Mouse (Mus musculus) myocyte (in vitro differentiated cells): Measurements from ENCODE around the gene Csde1. TPM values are rescaled to one million over a fixed set of nuclear protein-coding genes. Genes with fewer than 3 reads are reported as not detected.

Experiments
- H3K27me3 ChIP-seq: one replicate; pipeline ENCODE4 v1.6.1; 2011; ENCODE audit not compliant: control insufficient read depth, insufficient read depth, insufficient read length
- H3K36me3 ChIP-seq: one replicate; pipeline ENCODE4 v1.6.1; 2011; ENCODE audit not compliant: control insufficient read depth, insufficient read depth
- H3K4me2 ChIP-seq: one replicate; pipeline ENCODE4 v1.6.1; 2011; ENCODE audit warnings: low read depth, control low read depth
- H3K4me3 ChIP-seq: one replicate; pipeline ENCODE4 v1.5.1; 2011; ENCODE audit warnings: mild to moderate bottlenecking, control low read depth, moderate library complexity
- H3K79me2 ChIP-seq: one replicate; pipeline ENCODE4 v1.6.1; 2011; ENCODE audit not compliant: control insufficient read depth, insufficient read depth
- H3ac ChIP-seq: one replicate; pipeline ENCODE4 v1.6.1; 2011; ENCODE audit not compliant: control insufficient read depth, insufficient read length
- CEBPB ChIP-seq: IDR thresholded peaks from 2 replicates; pipeline ENCODE4 v1.6.1; 2011; ENCODE audit warnings: mild to moderate bottlenecking, moderate library complexity; ENCODE audit not compliant: poor library complexity, insufficient read depth, severe bottlenecking
- E2F4 ChIP-seq: IDR thresholded peaks from one replicate; pipeline ENCODE4 v1.6.1; 2011; ENCODE audit warnings: mild to moderate bottlenecking, control low read depth, moderate library complexity; ENCODE audit not compliant: insufficient read depth
- MAX ChIP-seq: IDR thresholded peaks from one replicate; pipeline ENCODE4 v1.6.1; 2011; ENCODE audit warnings: low read depth, mild to moderate bottlenecking, control low read depth
- MYOD1 ChIP-seq, 3 experiments: IDR thresholded peaks; one replicate each; pipeline ENCODE4 v1.6.1; 2011; ENCODE audit warnings: control low read depth in 2 of 3, low read depth in 2 of 3, mild to moderate bottlenecking in 2 of 3, moderate library complexity in 1 of 3; ENCODE audit not compliant: insufficient read length in 2 of 3, control insufficient read depth in 1 of 3
- MYOG ChIP-seq, 3 experiments: IDR thresholded peaks; one replicate each; pipeline ENCODE4 v1.6.1; 2011; ENCODE audit warnings: control low read depth in 2 of 3, low read depth in 2 of 3, mild to moderate bottlenecking in 2 of 3; ENCODE audit not compliant: insufficient read length in 2 of 3, control insufficient read depth in 1 of 3, insufficient read depth in 1 of 3
- POLR2A ChIP-seq: IDR thresholded peaks from one replicate; pipeline ENCODE4 v1.6.1; 2011; ENCODE audit warnings: low read depth, mild to moderate bottlenecking, control low read depth, moderate library complexity; ENCODE audit not compliant: insufficient read length
- POLR2AphosphoS2 ChIP-seq: IDR thresholded peaks from one replicate; pipeline ENCODE4 v1.6.1; 2011; ENCODE audit warnings: low read depth, control low read depth; ENCODE audit not compliant: insufficient read length
- REST ChIP-seq: IDR thresholded peaks from one replicate; pipeline ENCODE4 v1.6.1; 2011; ENCODE audit warnings: mild to moderate bottlenecking, control low read depth, moderate library complexity; ENCODE audit not compliant: insufficient read depth, insufficient read length
- SRF ChIP-seq: IDR thresholded peaks from one replicate; pipeline ENCODE4 v1.6.1; 2011; ENCODE audit warnings: low read depth; ENCODE audit not compliant: control insufficient read depth, insufficient read length
- TCF12 ChIP-seq: IDR thresholded peaks from one replicate; pipeline ENCODE4 v1.6.1; 2011; ENCODE audit warnings: mild to moderate bottlenecking, control low read depth; ENCODE audit not compliant: poor library complexity, insufficient read depth, severe bottlenecking
- TCF3 ChIP-seq: IDR thresholded peaks from one replicate; pipeline ENCODE4 v1.6.1; 2011; ENCODE audit warnings: low read depth, control low read depth; ENCODE audit not compliant: insufficient read length
- USF1 ChIP-seq: IDR thresholded peaks from one replicate; pipeline ENCODE4 v1.6.1; 2011; ENCODE audit warnings: low read depth, mild to moderate bottlenecking, control low read depth, moderate library complexity
- polyA plus RNA-seq: library from polyadenylated mRNA; unstranded; fragments of >200 nt; fragmentation: generic; extraction: Trizol; gene quantifications from one replicate; pipeline ENCODE4 v1.2.1, GENCODE M21; 2012; ENCODE audit warnings: missing spikeins

The Csde1 gene
- polyA plus RNA-seq, 1 experiment: 112 TPM

DNA sequence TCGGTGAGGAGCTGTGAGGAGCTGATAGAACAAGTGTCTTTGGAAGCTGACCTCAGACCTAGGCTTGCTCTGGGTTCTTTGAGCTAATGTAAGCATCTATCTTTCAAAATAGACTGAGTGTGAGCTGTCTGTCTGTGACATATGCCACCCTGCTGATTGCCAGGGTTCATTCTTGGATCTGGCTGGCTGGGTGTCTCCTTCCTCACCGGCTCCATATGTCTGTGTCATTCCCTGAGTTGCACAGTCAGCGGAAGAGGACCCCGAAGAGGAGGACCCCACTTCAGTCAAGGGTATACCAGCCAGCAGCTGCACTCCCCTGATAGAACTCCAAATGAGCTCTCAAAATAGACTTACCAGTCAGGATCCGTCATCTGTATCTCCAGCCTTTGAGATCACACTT lies 62.5 kb downstream of the Csde1 start:
- Histone ChIP-seq H3K36me3 (no peaks in the 10 kb centered on the region), H3K27me3 (no peaks in the 10 kb centered on the region), H3K79me2 (no peaks in the 10 kb centered on the region), H3K4me2 (no peak overlapping the region), H3K4me3 (no peak overlapping the region), H3ac (no peak overlapping the region)
- no peak for TF ChIP-seq TCF12
- no peak for TF ChIP-seq CEBPB
- TF ChIP-seq POLR2AphosphoS2: no peak
- TF ChIP-seq REST: no peak
- no peak for TF ChIP-seq POLR2A
- TF ChIP-seq MYOG (IDR thresholded peaks at IDR 0.05; ENCODE audit: control insufficient read depth in 1 of 3, insufficient read depth in 1 of 3, insufficient read length in 2 of 3, low read depth in 2 of 3): peak in 1 of 3 experiments; percentile 2

DNA sequence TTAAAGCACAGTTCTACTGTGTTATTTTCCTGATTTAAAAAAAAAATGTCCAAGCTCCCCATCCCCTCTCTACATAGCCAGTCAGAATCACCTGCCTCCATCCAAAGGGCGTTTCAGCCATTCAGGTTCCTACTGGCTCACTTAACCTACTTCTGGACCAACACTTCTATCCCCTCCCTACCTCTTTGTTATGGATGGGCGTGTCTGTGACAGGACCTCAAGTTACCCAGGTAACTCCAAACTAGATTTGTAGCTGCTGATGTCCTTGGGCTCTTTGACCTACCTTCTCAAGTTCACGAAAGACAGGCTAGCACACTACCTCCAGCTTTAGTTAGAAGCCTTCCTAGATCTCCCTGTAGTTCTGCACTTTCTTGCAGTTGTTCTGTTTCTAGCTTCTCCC lies 65.8 kb downstream of the Csde1 start:
- H3K36me3 ChIP-seq: no peaks in the 10 kb centered on the region
- no peak overlapping the region for H3K4me2 ChIP-seq

DNA sequence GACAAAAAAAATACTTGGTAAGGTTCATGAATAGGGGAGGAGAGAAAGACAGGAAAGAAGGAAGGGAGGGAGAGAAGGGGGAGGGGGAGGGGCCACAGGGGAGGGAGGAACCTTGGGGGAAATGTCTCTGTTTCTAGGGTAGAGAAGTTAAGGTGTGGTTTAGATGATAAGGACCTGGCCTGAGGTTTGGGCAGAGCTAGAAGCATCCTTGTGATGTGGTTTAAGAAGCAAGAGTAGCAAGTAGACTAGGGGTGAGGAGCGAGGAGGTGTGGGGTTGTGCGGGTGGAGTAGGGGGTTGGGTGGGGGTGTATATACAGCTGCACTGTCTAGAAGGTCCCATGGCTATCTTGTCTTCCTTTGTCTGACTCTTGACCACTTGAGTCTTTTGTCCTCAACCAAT lies 71.5 kb downstream of the Csde1 start:
- Histone ChIP-seq H3K36me3 (no peaks in the 10 kb centered on the region), H3K79me2 (no peaks in the 10 kb centered on the region), H3K27me3 (no peaks in the 10 kb centered on the region), H3K4me2 (no peak overlapping the region), H3K4me3 (no peak overlapping the region), H3ac (no peak overlapping the region)
- TF ChIP-seq E2F4: no peak
- TF ChIP-seq USF1: no peak
- no peak for TF ChIP-seq MYOG (IDR thresholded peaks at IDR 0.05; ENCODE audit: control insufficient read depth in 1 of 3, insufficient read depth in 1 of 3, insufficient read length in 2 of 3, low read depth in 2 of 3)
- TF ChIP-seq MAX: no peak
- TF ChIP-seq POLR2AphosphoS2: no peak
- no peak for TF ChIP-seq POLR2A
- TF ChIP-seq TCF3: no peak
- TF ChIP-seq REST: no peak
- no peak for TF ChIP-seq MYOD1 (IDR thresholded peaks at IDR 0.05; ENCODE audit: control insufficient read depth in 1 of 3, insufficient read length in 2 of 3, low read depth in 2 of 3)
- no peak for TF ChIP-seq SRF
- TF ChIP-seq TCF12: no peak
- TF ChIP-seq CEBPB: no peak

More for the DNA sequence above, 65.8 kb downstream of the Csde1 start:
- no peaks in the 10 kb centered on the region for H3K79me2 ChIP-seq
- H3K27me3 ChIP-seq: no peaks in the 10 kb centered on the region
- no peak overlapping the region for H3ac ChIP-seq
- H3K4me3 ChIP-seq: no peak overlapping the region
- TF ChIP-seq CEBPB (no peak), REST (no peak), TCF12 (no peak), E2F4 (no peak), MYOG (IDR thresholded peaks at IDR 0.05; ENCODE audit: control insufficient read depth in 1 of 3, insufficient read depth in 1 of 3, insufficient read length in 2 of 3, low read depth in 2 of 3) (no peak), MAX (no peak), POLR2AphosphoS2 (no peak), SRF (no peak), POLR2A (no peak), USF1 (no peak), TCF3 (no peak), MYOD1 (IDR thresholded peaks at IDR 0.05; ENCODE audit: control insufficient read depth in 1 of 3, insufficient read length in 2 of 3, low read depth in 2 of 3) (no peak)

DNA sequence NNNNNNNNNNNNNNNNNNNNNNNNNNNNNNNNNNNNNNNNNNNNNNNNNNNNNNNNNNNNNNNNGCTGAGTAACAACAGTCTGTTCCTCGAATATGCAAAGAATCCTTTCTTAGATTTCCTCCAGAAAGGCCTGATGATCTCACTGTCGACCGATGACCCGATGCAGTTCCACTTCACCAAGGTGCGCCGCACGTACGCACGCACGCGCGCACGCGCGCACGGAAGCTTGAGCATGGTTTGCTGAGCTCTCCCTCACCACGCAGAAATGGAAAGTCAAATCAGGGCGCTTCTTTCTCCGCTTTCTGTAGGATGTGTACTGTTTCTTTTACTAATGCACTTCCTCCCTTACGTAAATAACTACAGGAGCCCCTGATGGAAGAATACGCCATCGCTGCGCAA lies 78.4 kb downstream of the Csde1 start:
- Histone ChIP-seq H3K36me3 (no peaks in the 10 kb centered on the region), H3K79me2 (no peaks in the 10 kb centered on the region), H3K4me2 (no peak overlapping the region), H3K4me3 (no peak overlapping the region), H3ac (no peak overlapping the region), H3K27me3 (no peaks in the 10 kb centered on the region)
- TF ChIP-seq CEBPB (no peak), USF1 (no peak)

DNA sequence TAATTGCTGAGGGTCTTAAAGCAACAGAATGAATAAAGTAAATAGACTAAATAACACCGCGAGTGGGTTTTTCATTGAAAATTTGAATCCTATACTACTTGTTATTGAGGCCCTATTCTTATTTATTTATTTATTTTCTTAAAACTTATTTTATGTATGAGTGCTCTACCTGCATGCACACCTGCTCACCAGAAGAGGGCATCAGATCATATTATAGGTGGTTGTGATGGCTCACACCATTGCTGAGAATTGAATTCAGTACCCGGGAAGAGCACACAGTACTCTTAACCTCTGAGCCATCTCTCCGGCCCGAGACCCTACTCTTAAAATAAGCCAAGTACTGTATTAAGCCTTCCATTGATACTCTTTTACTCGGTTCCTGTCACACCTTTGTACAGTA lies 79.4 kb downstream of the Csde1 start:
- Histone ChIP-seq H3K27me3 (no peaks in the 10 kb centered on the region), H3K4me2 (no peak overlapping the region)
- TF ChIP-seq POLR2AphosphoS2 (no peak), CEBPB (no peak), SRF (no peak), E2F4 (no peak), TCF12 (no peak), REST (no peak), MYOD1 (IDR thresholded peaks at IDR 0.05; ENCODE audit: control insufficient read depth in 1 of 3, insufficient read length in 2 of 3, low read depth in 2 of 3) (no peak), POLR2A (no peak), USF1 (no peak), MAX (no peak), MYOG (IDR thresholded peaks at IDR 0.05; ENCODE audit: control insufficient read depth in 1 of 3, insufficient read depth in 1 of 3, insufficient read length in 2 of 3, low read depth in 2 of 3) (no peak), TCF3 (no peak)

More for the DNA sequence above, 79.4 kb downstream of the Csde1 start:
- Histone ChIP-seq H3K36me3 (no peaks in the 10 kb centered on the region), H3K4me3 (no peak overlapping the region), H3ac (no peak overlapping the region), H3K79me2 (no peaks in the 10 kb centered on the region)
